Mouse (Mus musculus) cortical plate, adult 2 months (tissue): ENCODE results near the gene Apol10b. TPM values are rescaled to one million over a fixed set of nuclear protein-coding genes. Genes with fewer than 3 reads are reported as not detected.
"Not testable (repeated sequence)": the region's sequence is repeated elsewhere in the genome, so short reads cannot be mapped to it uniquely, and the experiment has no call there.

ENCODE experiments used
- H3K27ac ChIP-seq: fragments of 200-500 bp; 2 replicates; pipeline ENCODE4 v1.5.1; 2012; ENCODE audit warnings: low read length, control low read depth, inconsistent platforms; ENCODE audit not compliant: insufficient read depth
- H3K4me1 ChIP-seq: fragments of 200-500 bp; 2 replicates; pipeline ENCODE4 v1.6.1; 2011; ENCODE audit warnings: low read length; ENCODE audit not compliant: control insufficient read depth, insufficient read depth
- H3K4me3 ChIP-seq: fragments of 200-500 bp; 2 replicates; pipeline ENCODE4 v1.5.1; 2011; ENCODE audit warnings: mild to moderate bottlenecking, low read length, control low read depth; ENCODE audit not compliant: insufficient read depth
- CTCF ChIP-seq: fragments of 200-500 bp; IDR thresholded peaks from 2 replicates; pipeline ENCODE4 v1.5.1; 2011; ENCODE audit warnings: mild to moderate bottlenecking, control low read depth, low read length; ENCODE audit not compliant: insufficient read depth; ENCODE audit errors: extremely low read depth
- POLR2A ChIP-seq: fragments of 200-500 bp; IDR thresholded peaks from 2 replicates; pipeline ENCODE4 v1.6.1; 2011; ENCODE audit warnings: mild to moderate bottlenecking, low read length, control low read depth; ENCODE audit not compliant: insufficient read depth; ENCODE audit errors: extremely low read depth
- polyA plus RNA-seq: library from polyadenylated mRNA; depleted of rRNA; stranded (reverse); fragments of >200 nt; gene quantifications from 2 replicates; pipeline ENCODE4 v1.2.3, GENCODE M21; 2012; rRNA removed

The Apol10b gene
- polyA plus RNA-seq, 1 experiment, result 0.21 TPM

DNA sequence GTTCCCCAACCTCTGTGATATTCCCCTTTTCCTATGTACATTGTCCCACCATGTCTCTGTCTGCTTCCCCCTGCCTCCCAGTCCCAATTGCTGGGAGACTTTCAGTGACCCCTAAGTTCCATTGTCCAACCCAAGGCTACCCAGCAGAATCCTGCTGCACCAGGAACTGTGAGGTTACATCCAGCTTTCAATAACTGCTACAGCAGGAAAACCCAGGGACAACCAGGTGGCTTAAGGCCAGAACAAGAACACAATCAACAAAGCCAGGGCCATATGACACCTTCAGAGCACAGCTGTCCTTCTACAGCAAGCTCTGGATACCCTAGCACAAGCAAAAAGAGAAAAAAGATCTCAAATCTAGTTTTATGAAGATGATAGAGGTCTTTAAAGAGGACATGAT is 6.9 kb downstream of the Apol10b start:
- Histone ChIP-seq H3K27ac (no peak overlapping the region), H3K4me3 (no peak overlapping the region), H3K4me1 (no peaks in the 10 kb centered on the region)
- TF ChIP-seq CTCF, result no peak
- no peak for TF ChIP-seq POLR2A

- Histone ChIP-seq H3K27ac (no peak overlapping the region), H3K4me1 (no peaks in the 10 kb centered on the region), H3K4me3 (no peak overlapping the region)
- TF ChIP-seq CTCF (no peak), POLR2A (no peak)
These were observed 8.9 kb downstream of the Apol10b start for GRCm38 (mm10) chr15:77587026-77587425.

GRCm38 (mm10) chr15:77581681-77582080 is 14.2 kb downstream of the Apol10b start:
- Histone ChIP-seq H3K4me1 (no peaks in the 10 kb centered on the region), H3K4me3 (no peak overlapping the region), H3K27ac (peak overlapping the region; percentile 57; the same call in 1 of the 2 replicates)
- no peak for TF ChIP-seq POLR2A
- no peak for TF ChIP-seq CTCF

- H3K4me3 ChIP-seq, result no peak overlapping the region
- TF ChIP-seq CTCF (no peak), POLR2A (no peak)
- no peaks in the 10 kb centered on the region for H3K4me1 ChIP-seq
- H3K27ac ChIP-seq, result no peak overlapping the region
These were observed 16.6 kb downstream of the Apol10b start for GRCm38 (mm10) chr15:77579311-77579710.

DNA sequence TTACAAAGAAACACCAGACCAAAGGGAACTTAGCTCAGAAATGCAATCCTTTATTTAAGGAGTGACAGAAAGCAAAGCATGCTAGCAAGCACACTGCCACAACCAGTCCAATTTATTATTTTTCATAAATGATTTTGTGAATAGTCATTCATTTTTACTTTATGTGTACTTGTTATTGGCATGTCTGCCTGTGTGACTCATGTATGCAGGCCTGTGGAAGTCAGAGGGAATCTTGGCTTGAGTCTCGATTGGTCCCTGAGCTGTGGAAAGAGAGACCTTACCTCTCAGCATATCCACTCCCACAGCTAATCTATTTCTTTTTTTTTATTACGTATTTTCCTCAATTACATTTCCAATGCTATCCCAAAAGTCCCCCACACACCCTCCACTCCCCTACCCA is 17.1 kb downstream of the Apol10b start:
- H3K4me3 ChIP-seq, result no peak overlapping the region
- no peak overlapping the region for H3K27ac ChIP-seq
- TF ChIP-seq POLR2A (no peak), CTCF (no peak)
- H3K4me1 ChIP-seq, result no peaks in the 10 kb centered on the region

- Histone ChIP-seq H3K4me3 (no peak overlapping the region), H3K27ac (no peak overlapping the region), H3K4me1 (no peaks in the 10 kb centered on the region)
- no peak for TF ChIP-seq POLR2A
- 0 out of 2 replicates have a peak, but pooled peaks have one; percentile 6 for TF ChIP-seq CTCF
These were observed 32.7 kb downstream of the Apol10b start for GRCm38 (mm10) chr15:77563219-77563618.

GRCm38 (mm10) chr15:77561792-77562191 is 34.1 kb downstream of the Apol10b start, which contains the start of gene 1700025B11Rik:
TSS of gene 1700025B11Rik (minus strand) at chr15:77561892.
- Histone ChIP-seq H3K4me1 (no peaks in the 10 kb centered on the region), H3K4me3 (no peak within 1 kb of the TSS), H3K27ac (no peak within 1 kb of the TSS)
- TF ChIP-seq POLR2A (no peak), CTCF (no peak)

- not testable (repeated sequence) for H3K4me1 ChIP-seq, H3K4me3 ChIP-seq, H3K27ac ChIP-seq
These were observed 56.7 kb downstream of the Apol10b start for GRCm38 (mm10) chr15:77539221-77539620.

Other genes with a start within 250 kb of the Apol10b start
- 1.1 and 1.2 TPM in 2 replicates for gene Apol7a, start 197.0 kb downstream of the Apol10b start, polyA plus RNA-seq
- gene Apol9a, start 185.0 kb downstream of the Apol10b start, polyA plus RNA-seq, result 0.40 and 0.46 TPM in 2 replicates
- 0.11 and 0.15 TPM in 2 replicates for gene Apol7b, start 148.6 kb downstream of the Apol10b start, polyA plus RNA-seq
- gene Apol10a, start 119.1 kb downstream of the Apol10b start, polyA plus RNA-seq, result not detected in 2 replicates
- gene Apol11a, start 87.9 kb downstream of the Apol10b start, polyA plus RNA-seq, result not detected in 2 replicates
- not detected in 2 replicates for gene Apol7c, start 62.8 kb downstream of the Apol10b start, polyA plus RNA-seq
- gene 1700025B11Rik, start 34.2 kb downstream of the Apol10b start, polyA plus RNA-seq, result not detected in 2 replicates
- not detected in 2 replicates for gene Gm36245, start 3.1 kb upstream of the Apol10b start, polyA plus RNA-seq
- gene Apol11b, start 47.2 kb upstream of the Apol10b start, polyA plus RNA-seq, result 0.06 TPM in 1 of 2 replicates, not detected in the other
- gene Apol7e, start 102.7 kb upstream of the Apol10b start, polyA plus RNA-seq, result 0.17 TPM in 2 replicates
- gene Apol9b, start 132.9 kb upstream of the Apol10b start, polyA plus RNA-seq, result 0.62 and 0.69 TPM in 2 replicates
- gene Apol8, start 160.9 kb upstream of the Apol10b start, polyA plus RNA-seq, result 4.8 and 6.2 TPM in 2 replicates
- 32.6 and 34.2 TPM in 2 replicates for gene Myh9, start 246.1 kb upstream of the Apol10b start, polyA plus RNA-seq